Mouse (Mus musculus) central nervous system, embryonic 11.5 days (tissue): Measurements from ENCODE around the gene A430089I19Rik. TPM values are rescaled to one million over a fixed set of nuclear protein-coding genes. Genes with fewer than 3 reads are reported as not detected.

Source experiments
- polyA plus RNA-seq: library from polyadenylated mRNA; depleted of rRNA; stranded (reverse); fragments of >200 nt; gene quantifications from 2 replicates; pipeline ENCODE4 v1.2.3, GENCODE M21; 2012; rRNA removed

The A430089I19Rik gene
- 0.02 TPM in 1 of 2 replicates, not detected in the other for polyA plus RNA-seq

GRCm38 (mm10) chr5:94306696-94307095, at the start of gene A430089I19Rik:
TSS of gene A430089I19Rik (minus strand) at chr5:94306796.

GRCm38 (mm10) chr5:94339449-94339848, 32.9 kb upstream of the A430089I19Rik start, which contains the start of gene AA792892:
TSS of gene AA792892 (plus strand) at chr5:94339749.

GRCm38 (mm10) chr5:94314135-94314534, 7.5 kb upstream of the A430089I19Rik start, which contains the start of gene Gm6502:
TSS of gene Gm6502 (plus strand) at chr5:94314435.

Other genes with a start within 250 kb of the A430089I19Rik start
- gene BC061212, start 236.3 kb downstream of the A430089I19Rik start, polyA plus RNA-seq: not detected in 2 replicates
- gene Gm6351, start 230.4 kb downstream of the A430089I19Rik start, polyA plus RNA-seq: not detected in 2 replicates
- not detected in 2 replicates for gene Gm3106, start 88.8 kb downstream of the A430089I19Rik start, polyA plus RNA-seq
- not detected in 2 replicates for gene Gm6502, start 7.6 kb upstream of the A430089I19Rik start, polyA plus RNA-seq
- gene AA792892, start 33.0 kb upstream of the A430089I19Rik start, polyA plus RNA-seq: not detected in 2 replicates
- not detected in 2 replicates for gene Gm7682, start 139.0 kb upstream of the A430089I19Rik start, polyA plus RNA-seq
- not detected in 2 replicates for gene Gm3139, start 219.5 kb upstream of the A430089I19Rik start, polyA plus RNA-seq